Mouse (Mus musculus): Measurements from ENCODE around the gene Mpo.

The Mpo gene

GRCm38 (mm10) chr11:87790088-87790487 is 3.3 kb upstream of the Mpo start:
- no peak for DNase-seq (ENCODE audit: extremely low read depth, low read depth, low spot score)

GRCm38 (mm10) chr11:87801711-87802275 is 8.4 kb downstream of the Mpo start:
- DNase-seq (ENCODE audit: extremely low read depth, low read depth, low spot score) = no peak

- DNase-seq (ENCODE audit: extremely low read depth, low read depth, low spot score) = no peak
Measured at GRCm38 (mm10) chr11:87802621-87803020, 9.2 kb downstream of the Mpo start.

- no peak for DNase-seq (ENCODE audit: extremely low read depth, low read depth, low spot score)
Measured at GRCm38 (mm10) chr11:87805448-87805847, 12.1 kb downstream of the Mpo start.

- DNase-seq (ENCODE audit: extremely low read depth, low read depth, low spot score) = no peak
Measured at GRCm38 (mm10) chr11:87807433-87807832, 14.1 kb downstream of the Mpo start.

GRCm38 (mm10) chr11:87808236-87808635 is 14.9 kb downstream of the Mpo start:
- DNase-seq (ENCODE audit: extremely low read depth, low read depth, low spot score) = no peak

GRCm38 (mm10) chr11:87811396-87811795 is 18.0 kb downstream of the Mpo start:
- no peak for DNase-seq (ENCODE audit: extremely low read depth, low read depth, low spot score)

- no peak for DNase-seq (ENCODE audit: extremely low read depth, low read depth, low spot score)
Measured at GRCm38 (mm10) chr11:87814831-87815230, 21.4 kb downstream of the Mpo start.

GRCm38 (mm10) chr11:87816707-87817442 is 23.5 kb downstream of the Mpo start:
- no peak for DNase-seq (ENCODE audit: extremely low read depth, low read depth, low spot score)

GRCm38 (mm10) chr11:87817443-87817773 is 24.0 kb downstream of the Mpo start:
- DNase-seq (ENCODE audit: extremely low read depth, low read depth, low spot score) = no peak

- no peak for DNase-seq (ENCODE audit: extremely low read depth, low read depth, low spot score)
Measured at GRCm38 (mm10) chr11:87821502-87821901, 28.1 kb downstream of the Mpo start.

GRCm38 (mm10) chr11:87828239-87828900 is 35.0 kb downstream of the Mpo start, which contains the start of gene Lpo:
TSS of gene Lpo (minus strand) at chr11:87828289.
- no peak for DNase-seq (ENCODE audit: extremely low read depth, low read depth, low spot score)

GRCm38 (mm10) chr11:87840676-87841075 is 47.3 kb downstream of the Mpo start:
- no peak for DNase-seq (ENCODE audit: extremely low read depth, low read depth, low spot score)

GRCm38 (mm10) chr11:87841436-87841835 is 48.1 kb downstream of the Mpo start:
- no peak for DNase-seq (ENCODE audit: extremely low read depth, low read depth, low spot score)

- no peak for DNase-seq (ENCODE audit: extremely low read depth, low read depth, low spot score)
Measured at GRCm38 (mm10) chr11:87846968-87847600, 53.7 kb downstream of the Mpo start.

- DNase-seq (ENCODE audit: extremely low read depth, low read depth, low spot score) = no peak
Measured at GRCm38 (mm10) chr11:87847884-87848283, 54.5 kb downstream of the Mpo start.

GRCm38 (mm10) chr11:87852690-87853596 is 59.6 kb downstream of the Mpo start, which contains the start of gene Mks1:
TSS of gene Mks1 (plus strand) at chr11:87853215.
- DNase-seq (ENCODE audit: extremely low read depth, low read depth, low spot score) = no peak

- no peak for DNase-seq (ENCODE audit: extremely low read depth, low read depth, low spot score)
Measured at GRCm38 (mm10) chr11:87853597-87853954, 60.2 kb downstream of the Mpo start.

Measured in fat pad, adult 2 months (tissue).